Mouse (Mus musculus) natural killer cell, adult 2 months (primary cell): ENCODE results near the gene Btnl4.
"Not testable (repeated sequence)": the region's sequence is repeated elsewhere in the genome, so short reads cannot be mapped to it uniquely, and the experiment has no call there.

Experiments used
- DNase-seq, 2 experiments: peaks; one replicate each; pipeline ENCODE4 v3.0.0; 2022; ENCODE audit warnings: low spot score in 2 of 2

Gene Btnl4

DNA sequence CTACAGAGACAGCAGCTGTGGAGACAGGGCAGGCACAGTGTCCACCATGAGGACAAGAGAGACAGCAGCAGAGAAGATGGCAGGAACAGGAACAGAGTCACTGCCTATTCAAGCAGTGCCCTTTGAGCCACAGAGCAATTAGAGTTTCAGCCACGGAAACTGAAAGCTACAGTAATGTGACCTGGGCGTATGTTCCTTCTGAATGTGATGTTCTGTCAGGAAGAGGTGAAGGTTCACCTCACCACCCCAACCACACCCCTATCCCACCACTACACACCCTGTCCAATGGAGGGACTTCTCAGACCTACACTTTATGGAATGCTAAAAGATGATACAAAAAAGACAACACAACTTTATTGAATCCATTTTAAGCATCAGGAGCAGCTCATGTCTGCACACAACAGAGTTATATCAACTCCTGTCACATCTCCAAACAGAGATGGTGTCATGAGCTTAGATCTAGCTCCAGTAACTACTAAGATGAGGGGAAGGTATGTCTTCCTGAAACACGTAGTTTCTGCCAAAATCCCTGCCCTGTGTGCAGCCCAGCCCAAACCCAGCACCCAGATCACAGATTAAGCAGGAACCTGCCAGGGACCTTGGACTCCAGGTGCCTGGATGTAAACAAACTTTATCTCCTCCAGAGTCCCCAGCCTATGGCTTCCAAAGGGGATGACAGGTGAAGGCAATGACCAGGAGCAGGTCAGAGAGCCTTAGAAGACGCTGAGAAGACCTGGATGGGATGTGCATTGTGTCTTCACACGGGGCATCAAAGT is at the start of gene Btnl4:
Gene Btnl4 (minus strand): TSS at position 81 of the 776 bp plus-strand sequence.
- not testable (repeated sequence) for DNase-seq

DNA sequence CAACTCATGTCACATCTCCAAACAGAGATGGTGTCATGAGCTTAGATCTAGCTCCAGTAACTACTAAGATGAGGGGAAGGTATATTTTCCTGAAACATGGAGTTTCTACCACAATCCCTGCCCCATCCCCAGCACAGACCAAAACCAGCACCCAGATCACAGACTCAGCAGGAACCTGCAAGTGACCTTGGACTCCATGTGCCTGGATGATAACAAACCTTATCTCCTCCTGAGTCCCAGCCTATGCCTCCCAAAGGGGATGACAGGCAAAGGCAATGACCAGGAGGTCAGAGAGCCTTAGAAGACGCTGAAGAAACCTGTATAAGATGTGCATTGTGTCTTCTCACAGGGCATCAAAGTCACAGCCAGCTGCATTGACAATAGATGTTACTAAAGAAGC is 41.9 kb upstream of the Btnl4 start:
- no peak for DNase-seq

DNA sequence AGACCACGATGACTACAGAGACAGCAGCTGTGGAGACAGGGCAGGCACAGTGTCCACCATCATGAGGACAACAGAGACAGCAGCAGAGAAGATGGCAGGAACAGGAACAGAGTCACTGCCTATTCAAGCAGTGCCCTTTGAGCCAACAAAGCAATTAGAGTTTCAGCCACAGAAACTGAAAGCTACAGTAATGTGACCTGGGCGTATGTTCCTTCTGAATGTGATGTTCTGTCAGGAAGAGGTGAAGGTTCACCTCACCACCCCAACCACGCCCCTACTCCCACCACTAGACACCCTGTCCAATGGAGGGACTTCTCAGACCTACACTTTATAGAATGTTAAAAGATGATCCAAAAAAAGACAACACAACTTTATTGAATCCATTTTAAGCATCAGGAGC is 41.5 kb upstream of the Btnl4 start:
- DNase-seq, result not testable (repeated sequence)

DNA sequence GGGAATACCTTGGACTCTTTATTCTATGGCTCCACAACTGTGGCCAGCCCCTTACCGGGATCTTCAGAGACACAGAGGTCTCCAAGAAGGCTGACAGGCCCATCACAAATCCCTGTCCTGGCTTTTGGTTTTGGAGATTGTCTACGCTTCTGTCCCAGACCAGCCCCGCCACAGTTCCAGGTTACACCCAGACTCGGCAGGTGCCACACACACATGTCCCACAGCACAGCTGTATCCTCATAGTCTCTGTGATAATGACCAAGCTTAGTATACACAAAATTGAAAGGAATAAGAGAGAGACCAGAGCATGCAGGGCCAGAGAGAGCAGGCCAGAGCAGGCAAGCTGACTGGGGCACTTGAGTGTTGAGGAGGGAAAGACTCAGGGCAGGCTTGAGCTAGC is 40.7 kb upstream of the Btnl4 start:
- DNase-seq, result no peak

DNA sequence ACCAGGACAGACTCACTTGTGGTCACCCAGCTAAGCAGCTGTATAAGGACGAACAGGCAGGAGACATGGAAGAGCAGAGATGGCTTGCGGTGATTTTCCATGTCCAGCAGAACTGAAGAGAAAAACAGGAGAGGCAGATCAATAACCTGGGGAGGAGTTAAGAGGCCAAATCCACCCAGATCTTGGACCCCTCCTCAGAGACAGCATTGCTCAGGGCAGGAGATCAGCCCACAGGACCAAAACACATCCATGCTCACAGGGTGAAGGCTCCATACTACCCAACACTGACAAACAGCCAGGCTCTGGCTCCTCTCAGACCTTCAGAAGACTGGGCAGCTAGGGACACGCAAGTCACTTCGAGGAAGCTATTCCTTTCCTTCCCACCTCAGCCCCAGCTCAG is 40.1 kb upstream of the Btnl4 start, which contains the start of gene Btnl6:
Gene Btnl6 (minus strand): TSS at position 101 of the 400 bp plus-strand sequence.
- no peak for DNase-seq

DNA sequence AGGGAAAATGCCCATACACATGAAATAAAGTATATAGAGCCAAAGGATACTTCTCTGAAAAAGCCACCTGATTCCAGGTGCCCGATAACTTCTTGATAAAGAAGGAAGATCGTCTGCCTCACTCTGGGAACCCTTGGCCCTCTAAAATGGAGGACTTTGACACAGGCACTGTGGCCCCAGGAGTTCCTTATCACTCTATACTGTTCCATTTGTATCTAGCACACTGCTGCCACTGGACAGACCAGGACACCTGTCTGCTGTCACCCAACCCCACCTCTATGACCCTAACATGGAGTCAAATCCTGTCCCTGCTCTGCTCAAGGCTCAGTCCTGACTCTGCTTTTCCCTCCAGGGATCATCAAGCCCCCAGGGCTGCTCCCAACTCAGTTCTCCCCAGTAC is 39.4 kb upstream of the Btnl4 start:
- DNase-seq, result no peak

DNA sequence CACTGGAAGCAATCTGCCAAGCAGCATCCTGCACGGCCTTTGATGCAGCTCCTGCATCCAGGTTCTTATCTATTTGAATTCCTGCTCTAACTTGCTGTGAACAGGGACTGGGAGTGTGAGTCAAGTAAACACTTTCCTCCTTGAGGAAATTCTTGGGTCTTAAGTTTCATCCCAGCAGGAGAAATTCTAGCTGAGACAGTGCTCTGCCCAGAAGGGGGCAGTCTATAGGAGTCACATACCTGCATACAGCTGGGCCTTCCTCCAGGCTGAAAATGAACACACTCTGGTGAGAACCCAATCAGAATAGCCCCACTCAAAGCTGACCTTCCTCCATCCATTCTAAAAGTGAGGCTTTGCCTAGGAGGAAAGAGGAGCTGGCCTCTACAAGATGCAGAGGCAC is 34.6 kb upstream of the Btnl4 start:
- not testable (repeated sequence) for DNase-seq

DNA sequence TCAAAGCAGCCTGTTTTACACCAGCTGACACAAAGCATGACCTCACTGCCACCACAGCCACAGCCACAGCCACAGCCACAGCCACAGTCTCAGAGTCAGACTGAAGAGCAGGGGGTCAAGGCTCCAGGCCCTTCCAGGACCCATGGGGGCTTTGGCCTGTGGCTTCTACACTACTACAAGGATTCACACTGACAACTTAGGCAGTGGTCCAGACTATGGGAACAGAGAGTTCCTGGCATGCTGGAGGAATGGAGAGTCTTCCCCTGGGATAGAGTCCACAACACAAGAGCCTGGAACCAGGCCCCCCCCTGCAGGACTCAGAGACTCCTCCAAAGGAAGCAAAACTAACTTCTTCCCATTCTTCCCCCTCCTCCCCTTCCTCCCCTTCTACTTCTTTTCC is 30.5 kb upstream of the Btnl4 start:
- no peak for DNase-seq

DNA sequence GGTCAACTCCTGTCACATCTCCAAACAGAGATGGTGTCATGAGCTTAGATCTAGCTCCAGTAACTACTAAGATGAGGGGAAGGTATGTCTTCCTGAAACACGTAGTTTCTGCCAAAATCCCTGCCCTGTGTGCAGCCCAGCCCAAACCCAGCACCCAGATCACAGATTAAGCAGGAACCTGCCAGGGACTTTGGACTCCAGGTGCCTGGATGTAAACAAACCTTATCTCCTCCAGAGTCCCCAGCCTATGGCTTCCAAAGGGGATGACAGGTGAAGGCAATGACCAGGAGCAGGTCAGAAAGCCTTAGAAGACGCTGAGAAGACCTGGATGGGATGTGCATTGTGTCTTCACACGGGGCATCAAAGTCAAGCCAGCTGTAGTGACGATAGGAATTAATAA is 20.6 kb upstream of the Btnl4 start:
- not testable (repeated sequence) for DNase-seq

DNA sequence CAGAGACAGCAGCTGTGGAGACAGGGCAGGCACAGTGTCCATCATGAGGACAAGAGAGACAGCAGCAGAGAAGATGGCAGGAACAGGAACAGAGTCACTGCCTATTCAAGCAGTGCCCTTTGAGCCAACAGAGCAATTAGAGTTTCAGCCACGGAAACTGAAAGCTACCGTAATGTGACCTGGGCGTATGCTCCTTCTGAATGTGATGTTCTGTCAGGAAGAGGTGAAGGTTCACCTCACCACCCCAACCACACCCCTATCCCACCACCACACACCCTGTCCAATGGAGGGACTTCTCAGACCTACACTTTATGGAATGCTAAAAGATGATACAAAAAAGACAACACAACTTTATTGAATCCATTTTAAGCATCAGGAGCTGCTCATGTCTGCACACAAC is 20.2 kb upstream of the Btnl4 start:
- not testable (repeated sequence) for DNase-seq

DNA sequence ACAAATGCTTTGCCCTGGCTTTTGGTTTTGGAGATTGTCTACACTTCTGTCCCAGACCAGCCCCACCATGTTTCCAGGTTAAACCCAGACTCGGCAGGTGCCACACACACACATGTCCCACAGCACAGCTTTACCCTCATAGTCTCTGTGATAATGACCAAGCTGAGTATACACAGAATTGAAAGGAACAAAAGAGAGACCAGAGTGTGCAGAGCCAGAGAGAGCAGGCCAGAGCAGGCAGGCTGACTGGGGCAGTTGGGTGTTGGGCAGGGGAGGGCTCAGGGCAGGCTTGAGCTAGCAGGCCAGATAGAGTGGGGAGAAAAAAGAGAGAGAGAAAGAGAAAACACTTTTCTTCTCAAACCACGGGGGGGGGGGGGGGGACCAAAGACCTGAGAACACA is 19.4 kb upstream of the Btnl4 start:
- DNase-seq, result no peak

DNA sequence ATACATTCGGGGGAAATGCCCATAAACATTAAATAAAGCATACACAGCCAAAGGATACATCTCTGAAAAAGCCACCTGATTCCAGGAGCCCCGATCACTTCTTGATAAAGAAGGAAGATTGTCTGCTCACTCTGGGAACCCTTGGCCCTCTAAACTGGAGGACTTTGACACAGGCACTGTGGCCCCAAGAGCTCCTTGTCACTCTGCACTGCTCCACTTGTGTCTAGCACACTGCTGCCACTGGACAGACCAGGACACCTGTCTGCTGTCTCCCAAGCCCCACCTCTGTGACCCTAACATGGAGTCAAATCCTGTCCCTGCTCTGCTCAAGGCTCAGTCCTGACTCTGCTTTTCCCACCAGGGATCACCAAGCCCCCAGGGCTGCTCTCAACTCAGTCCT is 18.0 kb upstream of the Btnl4 start:
- DNase-seq, result not testable (repeated sequence)

DNA sequence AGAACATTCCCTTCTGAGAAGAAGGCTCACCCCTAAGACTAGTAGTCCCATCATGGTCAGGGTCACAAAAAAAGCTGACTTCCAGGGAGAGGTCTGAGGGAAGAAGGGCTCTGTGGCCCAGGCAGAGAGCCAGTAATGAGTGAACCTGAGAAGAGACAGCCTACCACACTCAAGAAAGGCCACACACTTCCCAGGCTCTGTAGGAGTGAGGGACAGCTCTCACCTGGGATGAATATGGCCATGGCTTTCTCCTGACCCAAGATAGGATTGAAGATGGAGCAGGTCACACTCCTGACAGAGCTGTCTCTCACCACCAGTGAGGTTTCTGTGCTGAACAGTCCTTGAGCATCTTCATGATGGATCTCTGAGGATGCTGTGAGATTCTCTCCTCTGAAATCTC is 15.7 kb upstream of the Btnl4 start:
- DNase-seq, result no peak

DNA sequence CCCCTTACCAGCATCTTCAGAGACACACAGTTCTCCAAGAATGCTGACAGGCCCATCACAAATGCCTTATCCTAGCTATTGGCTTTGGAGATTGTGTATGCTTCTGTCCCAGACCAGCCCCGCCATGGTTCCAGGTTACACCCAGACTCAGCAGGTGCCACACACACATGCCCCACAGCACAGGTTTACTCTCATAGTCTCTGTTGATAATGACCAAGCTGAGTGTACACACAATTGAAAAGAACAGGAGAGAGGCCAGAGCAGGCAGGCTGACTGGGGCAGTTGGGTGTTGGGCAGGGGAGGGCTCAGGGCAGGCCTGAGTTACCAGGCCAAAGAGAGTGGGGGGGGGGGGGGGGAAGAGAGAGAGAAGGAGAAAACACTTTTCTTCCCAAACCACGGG is 691 bp downstream of the Btnl4 start:
- no peak for DNase-seq

DNA sequence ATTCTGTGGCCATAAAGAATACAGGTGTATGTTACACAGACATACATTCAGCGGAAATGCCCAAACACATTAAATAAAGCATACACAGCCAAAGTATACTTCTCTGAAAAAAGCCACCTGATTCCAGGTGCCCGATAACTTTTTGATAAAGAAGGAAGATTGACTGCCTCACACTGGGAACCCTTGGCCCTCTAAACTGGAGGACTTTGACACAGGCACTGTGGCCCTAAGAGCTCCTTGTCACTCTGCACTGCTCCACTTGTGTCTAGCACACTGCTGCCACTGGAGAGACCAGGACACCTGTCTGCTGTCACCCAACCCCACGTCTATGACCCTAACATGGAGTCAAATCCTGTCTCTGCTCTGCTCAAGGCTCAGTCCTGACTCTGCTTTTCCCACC is 2.1 kb downstream of the Btnl4 start:
- DNase-seq, result no peak

DNA sequence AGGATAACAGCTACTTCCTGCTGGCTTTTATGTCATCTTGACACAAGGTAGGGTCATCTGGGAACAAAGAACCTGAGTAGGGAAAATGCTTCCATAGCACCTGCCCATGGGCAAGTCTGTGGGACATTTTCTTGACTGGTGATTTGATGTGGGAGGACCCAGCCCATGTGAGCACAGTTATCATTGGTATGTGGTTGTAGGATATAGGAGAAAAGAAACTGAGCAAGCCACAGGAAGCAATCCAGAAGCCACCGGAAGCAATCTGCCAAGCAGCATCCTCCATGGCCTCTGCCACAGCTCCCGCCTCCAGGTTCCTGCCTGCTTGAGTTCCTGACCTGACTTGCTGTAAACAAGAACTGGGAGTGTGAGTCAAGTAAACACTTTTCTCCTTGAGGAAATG is 6.6 kb downstream of the Btnl4 start:
- no peak for DNase-seq

DNA sequence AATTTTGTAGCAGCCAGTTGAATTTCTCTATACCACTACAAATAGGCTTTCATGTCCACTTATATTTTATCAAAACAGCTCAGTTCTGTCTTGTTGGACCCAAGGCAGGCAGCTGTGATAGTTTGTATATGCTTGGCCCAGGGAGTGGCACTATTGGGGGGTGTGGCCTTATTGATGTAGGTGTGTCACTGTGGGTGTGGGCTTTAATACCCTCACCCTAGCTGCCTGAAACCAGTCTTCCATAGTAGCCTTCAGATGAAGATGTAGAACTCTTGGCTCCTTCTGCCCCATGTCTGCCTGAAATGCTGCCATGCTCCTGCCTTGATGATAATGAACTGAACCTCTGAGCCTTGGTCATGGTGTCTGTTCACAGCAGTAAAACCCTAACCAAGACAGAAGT is 11.2 kb downstream of the Btnl4 start:
- not testable (repeated sequence) for DNase-seq

DNA sequence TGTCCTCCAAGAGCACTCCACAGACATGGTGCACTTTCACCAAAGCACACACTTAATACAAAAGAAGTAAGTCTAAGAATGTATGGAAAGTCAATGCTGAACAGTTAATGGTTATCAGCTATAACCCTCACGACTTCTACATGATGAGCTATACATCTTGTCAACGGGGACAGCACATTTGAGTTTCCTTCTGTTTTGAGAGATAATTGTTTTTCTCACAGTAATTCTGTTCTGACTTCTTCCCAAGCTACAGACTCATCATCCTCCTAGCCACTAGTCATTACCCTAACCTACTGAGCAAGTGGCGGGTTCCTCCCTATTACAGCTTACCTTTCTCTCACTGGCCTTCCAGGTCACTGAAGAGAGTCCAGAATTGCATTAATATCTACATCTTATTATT is 17.9 kb downstream of the Btnl4 start:
- DNase-seq, result no peak

DNA sequence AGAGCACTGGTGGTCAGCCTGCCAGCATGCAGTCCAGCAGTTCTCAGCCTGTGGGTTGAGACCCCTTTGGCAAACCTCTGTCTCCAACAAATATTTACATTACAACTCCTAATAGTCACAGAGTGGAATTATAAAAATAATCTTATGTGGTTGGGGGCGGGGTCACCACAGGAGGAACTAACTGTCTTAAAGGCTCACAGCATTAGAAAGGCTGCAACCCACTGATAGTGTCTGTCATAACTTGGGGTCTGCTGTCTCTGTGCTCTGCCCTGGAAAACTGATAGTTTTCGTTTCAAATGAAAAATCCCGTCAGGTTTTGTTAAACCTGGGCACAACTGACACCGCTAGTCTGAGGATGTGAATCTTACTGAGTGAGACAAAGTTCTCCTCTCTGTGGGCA is 19.4 kb downstream of the Btnl4 start:
- no peak for DNase-seq

DNA sequence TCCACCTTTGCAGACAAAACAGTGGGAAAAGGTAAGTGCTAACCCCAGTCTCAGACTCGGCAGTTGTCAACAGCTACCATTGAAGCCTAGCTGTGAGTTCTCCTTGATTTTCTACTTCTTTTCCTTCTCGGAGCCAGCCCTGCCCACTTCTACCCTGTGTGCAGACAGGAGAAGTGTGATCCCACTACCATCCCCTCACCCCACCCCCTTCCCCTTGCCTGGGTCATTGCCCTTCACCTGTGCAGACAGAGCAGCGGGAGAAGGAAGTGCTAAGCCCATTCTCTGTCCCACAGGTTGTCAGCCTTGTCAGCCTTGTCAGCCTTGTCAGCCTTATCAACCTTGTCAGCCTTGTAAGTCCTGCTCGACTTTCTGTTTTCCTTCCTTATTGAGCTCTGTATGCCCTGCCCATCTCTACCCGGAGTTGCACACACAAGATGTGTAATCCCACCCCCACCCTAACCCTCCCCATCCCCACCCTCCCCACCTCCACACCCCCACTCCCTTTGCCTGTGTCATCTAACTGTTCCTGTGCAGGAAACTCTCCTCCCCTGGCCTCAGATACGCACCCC is 28.6 kb downstream of the Btnl4 start:
- DNase-seq, result no peak

DNA sequence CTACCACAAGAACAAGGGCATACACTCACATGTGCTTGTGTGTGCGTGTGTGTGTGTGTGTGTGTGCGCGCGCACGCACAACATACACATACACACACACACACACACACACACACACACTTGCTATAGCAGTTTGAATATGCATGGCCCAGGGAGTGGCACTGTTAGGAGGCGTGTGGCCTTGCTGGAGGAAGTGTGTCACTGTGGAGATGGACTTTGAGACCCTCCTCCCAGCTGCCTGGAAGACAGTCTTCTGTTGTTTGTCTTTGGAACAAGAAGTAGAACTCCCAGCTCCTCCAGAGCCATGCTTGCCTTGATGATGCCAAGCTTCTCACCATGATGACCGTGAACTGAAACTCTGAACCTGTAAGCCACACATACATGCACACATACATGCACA is 35.1 kb downstream of the Btnl4 start:
- DNase-seq, result no peak

DNA sequence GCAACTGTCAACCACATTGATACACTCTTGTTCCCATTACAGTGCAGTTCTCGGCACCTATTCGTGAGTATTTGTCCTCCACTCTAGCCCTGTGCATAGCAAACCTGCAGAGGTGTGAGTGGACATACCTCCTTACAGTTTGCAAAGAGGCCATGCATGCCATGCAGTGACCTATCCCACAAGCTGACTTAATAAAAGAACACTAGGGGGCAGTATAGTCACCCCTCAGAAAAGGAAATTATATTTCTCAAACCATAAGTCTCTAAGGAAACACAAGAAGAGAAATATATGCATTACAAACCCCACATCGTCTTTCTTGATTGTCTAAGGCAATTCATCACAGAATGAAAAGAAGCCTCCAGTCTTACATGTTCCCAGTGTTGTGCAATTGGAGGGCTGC is 37.3 kb downstream of the Btnl4 start:
- peak in 1 of 2 experiments; percentile 7 for DNase-seq

DNA sequence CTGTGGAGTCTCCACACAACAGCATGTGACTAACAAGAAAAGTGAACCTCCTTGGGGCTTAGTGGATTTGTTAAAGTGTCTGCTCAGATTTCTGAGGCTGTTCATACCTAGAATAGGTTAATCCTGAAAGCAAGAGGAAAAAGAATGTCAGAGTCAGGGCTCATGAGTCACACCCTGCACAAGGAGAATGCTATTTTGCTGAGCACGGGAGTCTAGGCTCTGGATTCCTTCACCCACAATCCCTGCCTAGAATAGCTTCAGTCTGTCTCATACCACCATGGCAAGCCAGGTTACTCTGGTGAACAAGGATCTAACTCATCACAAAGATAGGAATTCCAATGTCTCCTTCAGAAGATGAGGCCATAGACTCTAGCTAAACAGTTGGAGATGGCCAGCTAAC is 38.5 kb downstream of the Btnl4 start:
- DNase-seq, result no peak

DNA sequence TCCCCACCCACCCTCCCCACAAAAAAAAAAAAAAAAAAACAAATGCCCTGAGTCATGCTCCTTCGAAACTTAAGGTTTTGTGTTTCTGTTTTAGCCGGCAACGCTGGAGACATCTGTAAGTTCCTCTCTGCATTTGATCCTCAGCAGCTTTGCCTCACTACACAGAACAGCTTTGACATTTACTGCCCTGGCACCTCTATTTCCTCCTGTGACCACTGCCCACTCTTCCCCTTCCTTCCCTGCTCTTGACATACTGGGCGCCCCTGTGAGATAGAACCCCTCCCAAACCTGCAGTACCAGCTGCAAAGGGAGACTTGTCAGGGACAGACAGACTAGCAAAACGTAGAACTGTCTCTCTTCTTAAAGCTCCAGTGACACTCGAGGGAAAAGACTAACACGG is 39.5 kb downstream of the Btnl4 start:
- no peak for DNase-seq
